Mouse (Mus musculus): Measurements from ENCODE around the gene Mmel1. TPM values are rescaled to one million over a fixed set of nuclear protein-coding genes. Genes with fewer than 3 reads are reported as not detected.

Mmel1 gene
- polyA plus RNA-seq, 1 experiment: not detected

DNA sequence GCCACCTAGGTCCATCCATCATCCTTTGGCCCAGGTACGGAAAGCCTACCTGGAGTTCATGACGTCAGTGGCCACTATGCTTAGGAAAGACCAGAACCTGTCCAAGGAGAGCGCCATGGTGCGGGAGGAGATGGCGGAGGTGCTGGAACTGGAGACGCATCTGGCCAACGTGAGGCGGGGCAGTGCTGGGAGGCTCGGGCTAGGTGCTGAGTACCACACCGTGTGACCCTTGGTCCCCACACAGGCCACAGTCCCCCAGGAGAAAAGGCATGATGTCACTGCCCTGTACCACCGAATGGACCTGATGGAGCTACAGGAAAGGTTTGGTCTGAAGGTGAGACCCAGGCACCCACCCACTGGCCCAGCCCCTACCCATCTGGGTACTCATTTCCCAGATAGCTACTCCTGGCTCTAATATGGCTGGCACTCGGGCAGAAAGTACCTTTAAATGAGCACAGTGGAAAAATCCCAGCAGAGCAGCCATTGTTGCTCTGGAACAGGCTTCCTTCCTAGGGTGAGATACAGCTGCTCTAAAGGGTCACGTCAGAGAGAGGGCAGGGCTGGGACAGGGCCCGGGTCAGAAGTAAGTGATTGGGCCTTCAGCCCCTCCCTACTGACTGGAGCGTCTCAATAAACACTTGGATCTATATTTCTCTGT lies 18.3 kb downstream of the Mmel1 start:
- H3K27ac ChIP-seq (ENCODE audit: insufficient read depth, low read depth, low read length): no peak overlapping the region
- 83% methylated on average over 15 of the region's 15 CpGs for WGBS
- no peaks in the 10 kb centered on the region for H3K4me1 ChIP-seq (ENCODE audit: control insufficient read depth, insufficient read depth, low read length)
- TF ChIP-seq POLR2A (IDR thresholded peaks at IDR 0.05; ENCODE audit: insufficient read depth, low read depth, low read length): no peak
- TF ChIP-seq CTCF (IDR thresholded peaks at IDR 0.05; ENCODE audit: insufficient read depth, low read depth, low read length): no peak
- H3K4me3 ChIP-seq (ENCODE audit: insufficient read depth, low read depth, low read length): no peak overlapping the region

DNA sequence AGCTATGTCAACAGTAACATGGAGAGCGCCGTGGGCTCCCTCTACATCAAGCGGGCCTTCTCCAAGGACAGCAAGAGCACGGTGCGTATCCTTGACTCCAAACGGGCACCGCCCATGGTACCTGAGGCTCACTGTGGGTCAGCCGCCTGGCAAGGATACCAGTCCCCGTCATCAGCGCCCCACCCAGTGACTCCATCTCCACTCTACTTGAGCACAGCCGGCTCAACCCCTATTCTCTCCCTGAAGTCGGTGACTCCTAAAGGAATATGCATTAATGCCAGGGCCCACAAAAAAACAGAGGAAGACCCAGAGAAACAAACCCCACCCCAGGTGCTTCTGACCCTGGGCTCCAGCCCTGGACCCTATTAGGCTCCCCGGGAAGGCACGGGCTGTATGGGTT lies 21.5 kb downstream of the Mmel1 start:
- TF ChIP-seq POLR2A (IDR thresholded peaks at IDR 0.05; ENCODE audit: insufficient read depth, low read depth, low read length) (no peak), CTCF (IDR thresholded peaks at IDR 0.05; ENCODE audit: insufficient read depth, low read depth, low read length) (no peak)
- Histone ChIP-seq H3K4me3 (ENCODE audit: insufficient read depth, low read depth, low read length) (no peak overlapping the region), H3K27ac (ENCODE audit: insufficient read depth, low read depth, low read length) (no peak overlapping the region), H3K4me1 (ENCODE audit: control insufficient read depth, insufficient read depth, low read length) (no peaks in the 10 kb centered on the region)
- WGBS: 90% methylated on average over 14 of the region's 14 CpGs

DNA sequence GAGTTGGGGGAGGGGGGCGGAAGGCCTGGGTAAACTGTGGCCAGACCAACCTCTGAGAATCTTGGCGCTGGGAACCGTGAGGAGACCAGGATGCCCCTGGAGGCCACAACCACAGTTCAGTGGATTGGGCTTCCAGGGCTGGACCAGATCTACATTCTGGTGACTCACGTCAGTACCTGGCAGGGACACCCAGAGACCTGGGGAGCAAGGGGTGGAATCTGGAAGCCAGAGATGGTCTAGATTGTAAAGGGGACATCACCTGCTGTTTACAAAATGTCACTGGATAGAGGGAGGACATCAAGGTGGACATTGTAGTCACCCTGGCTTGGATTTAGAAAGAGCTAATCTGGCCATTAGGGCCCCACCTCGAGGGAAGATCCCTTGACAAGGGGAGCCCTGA lies 26.2 kb downstream of the Mmel1 start:
- Histone ChIP-seq H3K4me1 (ENCODE audit: control insufficient read depth, insufficient read depth, low read length) (peaks cover 20% of the 10 kb centered on the region), H3K4me3 (ENCODE audit: insufficient read depth, low read depth, low read length) (no peak overlapping the region), H3K27ac (ENCODE audit: insufficient read depth, low read depth, low read length) (no peak overlapping the region)
- TF ChIP-seq POLR2A (IDR thresholded peaks at IDR 0.05; ENCODE audit: insufficient read depth, low read depth, low read length) (no peak), CTCF (IDR thresholded peaks at IDR 0.05; ENCODE audit: insufficient read depth, low read depth, low read length) (no peak)
- WGBS: 87% methylated on average over 5 of the region's 5 CpGs

DNA sequence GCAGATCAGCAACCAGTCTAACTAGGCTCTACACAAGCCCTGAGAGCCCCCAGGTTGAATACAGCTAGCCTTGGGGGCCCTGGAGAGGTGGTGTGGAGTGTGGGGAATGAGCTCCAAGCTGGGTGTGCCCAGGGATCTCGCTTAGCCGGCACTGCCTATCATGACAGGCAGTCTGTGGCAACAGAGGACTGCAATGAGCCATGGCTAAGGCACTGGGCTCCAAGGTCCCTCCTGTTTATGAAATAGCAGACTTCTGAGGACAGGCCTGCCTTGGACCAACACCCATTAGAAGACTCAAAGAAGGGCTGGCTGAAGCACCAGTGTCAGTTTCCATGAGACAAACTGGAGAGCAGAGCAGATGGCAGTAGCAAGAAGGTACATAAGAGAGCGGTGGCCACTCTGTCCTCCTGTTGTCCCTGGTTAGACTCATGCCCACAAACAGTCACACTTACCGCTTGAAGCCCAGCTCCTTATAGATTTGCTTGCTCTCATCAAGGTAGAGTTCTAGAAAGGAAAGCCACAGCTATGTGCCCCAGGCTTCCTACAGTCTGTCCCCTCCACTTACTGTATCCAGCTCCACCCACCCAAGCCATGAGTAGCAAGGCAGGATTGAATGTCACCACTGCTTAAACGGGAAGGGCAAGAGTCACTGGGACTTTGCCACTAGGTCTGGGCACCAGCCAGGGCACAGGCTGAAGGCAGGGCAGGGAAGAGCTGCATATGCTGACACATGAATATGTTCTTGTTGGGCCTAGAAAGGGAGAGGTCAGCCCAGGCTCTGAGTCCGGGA lies 28.5 kb downstream of the Mmel1 start:
- no peak overlapping the region for H3K27ac ChIP-seq (ENCODE audit: insufficient read depth, low read depth, low read length)
- no peak for TF ChIP-seq CTCF (IDR thresholded peaks at IDR 0.05; ENCODE audit: insufficient read depth, low read depth, low read length)
- TF ChIP-seq POLR2A (IDR thresholded peaks at IDR 0.05; ENCODE audit: insufficient read depth, low read depth, low read length): no peak
- H3K4me1 ChIP-seq (ENCODE audit: control insufficient read depth, insufficient read depth, low read length): peaks cover 20% of the 10 kb centered on the region
- 63% methylated on average over 6 of the region's 6 CpGs for WGBS
- peak overlapping the region; percentile 73 for H3K4me3 ChIP-seq (ENCODE audit: insufficient read depth, low read depth, low read length)

DNA sequence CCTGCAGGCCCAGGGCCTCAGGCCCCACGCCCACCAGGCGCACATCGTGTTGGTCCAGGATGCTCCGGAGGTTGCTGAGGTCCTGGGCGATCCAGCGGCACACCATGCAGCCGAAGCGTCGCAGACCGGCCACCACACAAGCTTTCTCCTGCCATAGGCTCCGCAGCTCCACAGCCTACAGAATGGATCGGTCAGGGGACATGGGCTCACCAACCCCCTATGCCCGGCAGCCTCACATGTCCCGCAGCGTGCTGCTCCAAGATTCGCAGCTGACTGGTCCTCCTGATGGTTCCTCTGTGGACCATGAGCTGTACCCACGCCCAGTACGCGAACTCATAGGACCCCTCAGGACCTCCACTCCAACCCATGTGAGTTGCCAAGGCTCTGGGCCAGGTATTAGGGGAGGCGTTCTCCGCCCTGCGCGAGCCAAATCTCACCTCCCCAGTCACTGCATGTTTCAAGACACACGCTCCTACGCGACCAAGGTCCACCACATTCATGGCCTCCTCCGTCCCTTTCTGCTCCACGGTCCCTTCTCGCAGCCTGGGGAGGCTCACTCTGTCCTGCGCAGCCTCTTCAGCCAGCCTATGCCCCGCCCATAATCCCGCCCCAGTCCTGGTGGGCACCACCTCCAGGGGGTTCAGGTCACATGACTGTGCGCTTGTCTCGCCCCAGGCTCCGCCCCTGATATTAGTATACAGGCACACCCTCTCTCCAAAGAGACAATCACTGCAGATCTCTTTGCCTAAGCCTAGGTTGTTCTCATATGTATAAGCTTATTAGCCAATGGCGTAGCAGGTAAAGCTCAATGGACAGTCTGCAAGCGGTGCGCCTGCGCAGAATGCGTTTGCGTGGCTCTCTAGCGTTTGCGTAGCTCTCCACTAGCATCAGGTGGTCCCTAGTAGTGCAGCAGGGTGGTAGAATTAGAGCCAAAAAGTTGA lies 29.4 kb downstream of the Mmel1 start, which contains the start of gene Fam213b:
TSS of gene Fam213b (minus strand) at position 630 of the 941 bp plus-strand sequence.
- WGBS: 3% methylated on average over 43 of the region's 43 CpGs
- TF ChIP-seq CTCF (IDR thresholded peaks at IDR 0.05; ENCODE audit: insufficient read depth, low read depth, low read length): no peak
- peak; percentile 69; the same call in 1 of the 2 replicates for TF ChIP-seq POLR2A (IDR thresholded peaks at IDR 0.05; ENCODE audit: insufficient read depth, low read depth, low read length)
- peaks cover 20% of the 10 kb centered on the region for H3K4me1 ChIP-seq (ENCODE audit: control insufficient read depth, insufficient read depth, low read length)
- H3K4me3 ChIP-seq (ENCODE audit: insufficient read depth, low read depth, low read length): peak within 1 kb of the TSS; percentile 73
- peak within 1 kb of the TSS; percentile 30; the same call in 1 of the 2 replicates for H3K27ac ChIP-seq (ENCODE audit: insufficient read depth, low read depth, low read length)

DNA sequence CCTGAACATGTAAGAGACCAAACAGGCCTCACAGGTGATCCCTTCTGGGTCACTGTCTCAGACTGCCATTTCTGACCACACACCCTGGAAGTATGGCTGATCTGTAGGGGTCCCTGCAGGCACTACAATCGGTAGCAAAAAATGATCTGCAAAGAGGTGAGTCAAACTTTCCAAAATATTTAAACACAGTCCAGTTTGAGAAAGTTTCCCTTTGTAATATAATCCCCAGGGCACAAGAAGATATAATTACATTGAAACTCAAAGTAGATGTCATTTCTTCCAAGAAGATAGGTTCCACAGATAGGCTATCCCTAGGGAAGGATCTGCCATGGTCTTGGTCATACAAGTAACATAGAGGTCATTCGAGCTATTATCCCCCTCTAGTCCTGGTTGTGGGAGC lies 33.0 kb downstream of the Mmel1 start:
- no peak for TF ChIP-seq POLR2A (IDR thresholded peaks at IDR 0.05; ENCODE audit: insufficient read depth, low read depth, low read length)
- H3K4me3 ChIP-seq (ENCODE audit: insufficient read depth, low read depth, low read length): no peak overlapping the region
- H3K27ac ChIP-seq (ENCODE audit: insufficient read depth, low read depth, low read length): no peak overlapping the region
- H3K4me1 ChIP-seq (ENCODE audit: control insufficient read depth, insufficient read depth, low read length): peaks cover 14% of the 10 kb centered on the region
- 89% methylated on average over 2 of the region's 2 CpGs for WGBS

DNA sequence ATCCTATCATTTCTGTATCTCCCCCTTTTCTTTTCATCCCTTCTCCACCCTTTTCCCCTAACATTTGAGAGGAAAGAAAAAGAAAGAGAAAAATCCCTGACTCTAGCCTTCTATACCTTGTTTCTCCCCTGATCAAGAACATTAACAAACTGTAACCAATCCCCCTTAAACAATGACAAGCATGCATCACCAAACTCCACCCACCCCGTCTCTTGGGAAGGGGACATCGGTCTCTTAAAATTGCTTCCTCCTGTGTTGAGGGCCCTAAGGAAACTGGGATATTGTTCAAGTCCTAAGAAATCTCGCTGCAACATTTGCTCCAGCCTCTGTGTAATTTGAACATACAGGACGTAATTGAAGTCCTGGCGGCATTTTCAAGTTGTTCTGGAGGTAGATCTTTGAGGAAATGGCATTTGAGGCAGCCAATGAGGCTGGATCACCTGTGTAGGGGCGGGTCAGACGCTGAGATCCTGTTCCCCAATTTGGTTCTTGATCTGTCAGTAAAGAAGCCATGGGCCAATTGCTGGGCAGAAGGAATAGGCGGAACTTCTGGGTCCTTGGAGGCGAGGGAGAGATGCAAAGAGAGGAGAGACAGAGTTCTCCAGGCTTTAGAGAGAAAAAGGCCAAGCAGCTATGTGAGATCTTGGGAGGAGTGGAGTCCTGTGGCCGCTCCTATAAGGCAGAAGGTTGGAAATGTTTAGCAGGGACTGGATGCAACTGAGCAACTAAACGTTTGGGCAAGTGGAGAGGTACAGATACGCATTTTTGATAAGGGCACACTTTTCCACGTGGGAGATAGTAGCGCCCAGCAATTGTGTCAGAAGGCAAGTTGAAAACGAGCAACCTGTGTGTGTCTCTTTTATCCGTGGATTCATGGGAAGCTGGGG lies 35.0 kb downstream of the Mmel1 start:
- Histone ChIP-seq H3K27ac (ENCODE audit: insufficient read depth, low read depth, low read length) (no peak overlapping the region), H3K4me1 (ENCODE audit: control insufficient read depth, insufficient read depth, low read length) (peaks cover 4% of the 10 kb centered on the region), H3K4me3 (ENCODE audit: insufficient read depth, low read depth, low read length) (no peak overlapping the region)
- no peak for TF ChIP-seq POLR2A (IDR thresholded peaks at IDR 0.05; ENCODE audit: insufficient read depth, low read depth, low read length)
- no peak for TF ChIP-seq CTCF (IDR thresholded peaks at IDR 0.05; ENCODE audit: insufficient read depth, low read depth, low read length)
- WGBS: 6% methylated on average over 16 of the region's 16 CpGs

DNA sequence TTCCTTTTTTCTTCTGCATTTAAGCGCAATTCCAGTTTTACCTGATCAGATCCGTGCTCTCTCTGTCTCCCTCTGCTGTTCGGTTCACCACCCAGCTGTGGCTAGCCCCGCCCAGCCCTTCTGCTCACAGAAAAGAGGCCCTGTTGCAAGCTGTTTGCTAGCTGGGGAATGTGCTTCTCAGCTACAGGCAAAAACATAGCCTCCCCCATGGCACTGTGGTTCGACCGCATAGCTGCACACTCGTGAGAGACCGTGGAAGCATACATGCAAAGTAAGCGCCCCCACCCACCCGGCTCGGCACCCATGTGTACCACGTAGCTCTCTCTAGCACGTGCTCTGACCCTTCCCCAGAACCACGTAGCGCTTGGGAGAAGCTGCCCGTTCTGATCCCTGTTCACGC lies 38.4 kb downstream of the Mmel1 start:
- Histone ChIP-seq H3K27ac (ENCODE audit: insufficient read depth, low read depth, low read length) (no peak overlapping the region), H3K4me1 (ENCODE audit: control insufficient read depth, insufficient read depth, low read length) (peaks cover 4% of the 10 kb centered on the region), H3K4me3 (ENCODE audit: insufficient read depth, low read depth, low read length) (no peak overlapping the region)
- TF ChIP-seq POLR2A (IDR thresholded peaks at IDR 0.05; ENCODE audit: insufficient read depth, low read depth, low read length) (no peak), CTCF (IDR thresholded peaks at IDR 0.05; ENCODE audit: insufficient read depth, low read depth, low read length) (no peak)
- WGBS: 42% methylated on average over 17 of the region's 17 CpGs
